Mouse (Mus musculus): ENCODE results near the gene Crim1. TPM values are rescaled to one million over a fixed set of nuclear protein-coding genes. Genes with fewer than 3 reads are reported as not detected.

Crim1 gene
- polyA plus RNA-seq, 1 experiment: 1.7 TPM

- Histone ChIP-seq H3K27ac (ENCODE audit: control insufficient read depth, insufficient read depth, low read depth, low read length, poor library complexity) (no peak overlapping the region), H3K4me1 (ENCODE audit: control insufficient read depth, insufficient read depth, low read length) (no peaks in the 10 kb centered on the region), H3K4me3 (replicated peaks; ENCODE audit: control insufficient read depth, low read depth, low read length) (no peak overlapping the region)
- TF ChIP-seq CTCF (IDR thresholded peaks at IDR 0.05; ENCODE audit: control insufficient read depth, insufficient read depth, low read length) (no peak), POLR2A (IDR thresholded peaks at IDR 0.05; ENCODE audit: borderline replicate concordance, control insufficient read depth, low read depth, low read length) (no peak)
- 70% methylated on average over 5 of the region's 5 CpGs for WGBS
These were observed 31.5 kb downstream of the Crim1 start for GRCm38 (mm10) chr17:78231567-78231966.

GRCm38 (mm10) chr17:78232703-78233102, 32.7 kb downstream of the Crim1 start:
- Histone ChIP-seq H3K4me3 (replicated peaks; ENCODE audit: control insufficient read depth, low read depth, low read length) (no peak overlapping the region), H3K27ac (ENCODE audit: control insufficient read depth, insufficient read depth, low read depth, low read length, poor library complexity) (no peak overlapping the region), H3K4me1 (ENCODE audit: control insufficient read depth, insufficient read depth, low read length) (no peaks in the 10 kb centered on the region)
- 92% methylated on average over 13 of the region's 13 CpGs for WGBS
- TF ChIP-seq CTCF (IDR thresholded peaks at IDR 0.05; ENCODE audit: control insufficient read depth, insufficient read depth, low read length) (no peak), POLR2A (IDR thresholded peaks at IDR 0.05; ENCODE audit: borderline replicate concordance, control insufficient read depth, low read depth, low read length) (no peak)

DNA sequence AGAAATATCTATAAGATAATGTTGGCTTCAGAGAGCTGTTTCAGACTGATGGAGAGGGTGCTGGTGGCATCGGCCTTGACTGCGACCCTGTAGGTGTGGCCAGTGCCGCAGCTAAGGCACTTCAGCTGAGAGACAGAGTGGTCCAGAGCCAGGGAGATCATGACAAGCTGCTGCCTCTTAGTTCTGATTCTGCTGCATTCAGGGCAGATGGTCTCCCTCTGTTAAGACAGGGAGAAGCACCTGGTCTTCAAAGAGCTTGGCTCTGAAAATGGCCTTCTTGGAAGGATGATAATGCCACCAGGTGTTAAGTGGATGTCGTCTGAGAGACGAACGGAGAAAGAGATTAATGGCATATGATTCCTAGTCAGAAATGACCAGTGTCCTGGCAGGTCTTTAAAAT, 33.8 kb downstream of the Crim1 start:
- Histone ChIP-seq H3K4me1 (ENCODE audit: control insufficient read depth, insufficient read depth, low read length) (no peaks in the 10 kb centered on the region), H3K27ac (ENCODE audit: control insufficient read depth, insufficient read depth, low read depth, low read length, poor library complexity) (no peak overlapping the region), H3K4me3 (replicated peaks; ENCODE audit: control insufficient read depth, low read depth, low read length) (no peak overlapping the region)
- WGBS: 87% methylated on average over 6 of the region's 6 CpGs
- TF ChIP-seq CTCF (IDR thresholded peaks at IDR 0.05; ENCODE audit: control insufficient read depth, insufficient read depth, low read length) (no peak), POLR2A (IDR thresholded peaks at IDR 0.05; ENCODE audit: borderline replicate concordance, control insufficient read depth, low read depth, low read length) (no peak)

GRCm38 (mm10) chr17:78236126-78236525, 36.1 kb downstream of the Crim1 start:
- no peak for TF ChIP-seq POLR2A (IDR thresholded peaks at IDR 0.05; ENCODE audit: borderline replicate concordance, control insufficient read depth, low read depth, low read length)
- no peak for TF ChIP-seq CTCF (IDR thresholded peaks at IDR 0.05; ENCODE audit: control insufficient read depth, insufficient read depth, low read length)
- Histone ChIP-seq H3K27ac (ENCODE audit: control insufficient read depth, insufficient read depth, low read depth, low read length, poor library complexity) (no peak overlapping the region), H3K4me1 (ENCODE audit: control insufficient read depth, insufficient read depth, low read length) (no peaks in the 10 kb centered on the region), H3K4me3 (replicated peaks; ENCODE audit: control insufficient read depth, low read depth, low read length) (no peak overlapping the region)
- WGBS: 78% methylated on average over 12 of the region's 12 CpGs

DNA sequence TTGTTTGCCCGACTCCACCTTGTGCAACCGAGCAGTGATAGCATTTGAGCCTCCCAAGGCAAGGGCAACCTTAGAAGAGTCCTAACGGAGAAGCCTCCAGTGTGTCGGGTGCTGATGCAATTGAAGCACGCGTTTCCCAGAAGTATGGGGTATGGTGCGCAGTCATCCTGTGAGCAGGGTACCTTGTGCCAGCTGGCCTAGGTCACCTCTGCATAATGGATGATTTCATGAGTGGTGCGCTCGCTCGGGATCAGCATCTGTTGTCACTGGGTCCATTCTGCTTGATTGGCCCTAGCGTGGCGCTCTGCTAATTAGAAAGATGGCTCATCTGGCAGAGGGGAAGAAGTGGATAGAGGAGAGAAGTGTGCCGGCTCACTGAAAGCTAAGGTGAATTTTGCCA, 37.9 kb downstream of the Crim1 start:
- WGBS: 93% methylated on average over 13 of the region's 13 CpGs
- TF ChIP-seq CTCF (IDR thresholded peaks at IDR 0.05; ENCODE audit: control insufficient read depth, insufficient read depth, low read length) (no peak), POLR2A (IDR thresholded peaks at IDR 0.05; ENCODE audit: borderline replicate concordance, control insufficient read depth, low read depth, low read length) (no peak)
- H3K4me3 ChIP-seq (replicated peaks; ENCODE audit: control insufficient read depth, low read depth, low read length): no peak overlapping the region
- H3K4me1 ChIP-seq (ENCODE audit: control insufficient read depth, insufficient read depth, low read length): no peaks in the 10 kb centered on the region
- no peak overlapping the region for H3K27ac ChIP-seq (ENCODE audit: control insufficient read depth, insufficient read depth, low read depth, low read length, poor library complexity)

- WGBS: 87% methylated on average over 4 of the region's 4 CpGs
- no peak overlapping the region for H3K4me3 ChIP-seq (replicated peaks; ENCODE audit: control insufficient read depth, low read depth, low read length)
- no peak for TF ChIP-seq POLR2A (IDR thresholded peaks at IDR 0.05; ENCODE audit: borderline replicate concordance, control insufficient read depth, low read depth, low read length)
- no peak for TF ChIP-seq CTCF (IDR thresholded peaks at IDR 0.05; ENCODE audit: control insufficient read depth, insufficient read depth, low read length)
- H3K4me1 ChIP-seq (ENCODE audit: control insufficient read depth, insufficient read depth, low read length): no peaks in the 10 kb centered on the region
- H3K27ac ChIP-seq (ENCODE audit: control insufficient read depth, insufficient read depth, low read depth, low read length, poor library complexity): no peak overlapping the region
These were observed 40.1 kb downstream of the Crim1 start for GRCm38 (mm10) chr17:78240161-78240560.

GRCm38 (mm10) chr17:78241238-78241637, 41.2 kb downstream of the Crim1 start:
- H3K4me1 ChIP-seq (ENCODE audit: control insufficient read depth, insufficient read depth, low read length): no peaks in the 10 kb centered on the region
- H3K27ac ChIP-seq (ENCODE audit: control insufficient read depth, insufficient read depth, low read depth, low read length, poor library complexity): no peak overlapping the region
- no peak overlapping the region for H3K4me3 ChIP-seq (replicated peaks; ENCODE audit: control insufficient read depth, low read depth, low read length)
- 82% methylated on average over 7 of the region's 7 CpGs for WGBS
- TF ChIP-seq CTCF (IDR thresholded peaks at IDR 0.05; ENCODE audit: control insufficient read depth, insufficient read depth, low read length): no peak
- no peak for TF ChIP-seq POLR2A (IDR thresholded peaks at IDR 0.05; ENCODE audit: borderline replicate concordance, control insufficient read depth, low read depth, low read length)

GRCm38 (mm10) chr17:78244752-78245151, 44.7 kb downstream of the Crim1 start:
- WGBS: 44% methylated on average over 6 of the region's 6 CpGs
- Histone ChIP-seq H3K27ac (ENCODE audit: control insufficient read depth, insufficient read depth, low read depth, low read length, poor library complexity) (no peak overlapping the region), H3K4me3 (replicated peaks; ENCODE audit: control insufficient read depth, low read depth, low read length) (no peak overlapping the region), H3K4me1 (ENCODE audit: control insufficient read depth, insufficient read depth, low read length) (no peaks in the 10 kb centered on the region; the same call in 1 of the 2 replicates)
- TF ChIP-seq POLR2A (IDR thresholded peaks at IDR 0.05; ENCODE audit: borderline replicate concordance, control insufficient read depth, low read depth, low read length) (no peak), CTCF (IDR thresholded peaks at IDR 0.05; ENCODE audit: control insufficient read depth, insufficient read depth, low read length) (no peak)

GRCm38 (mm10) chr17:78245444-78245843, 45.4 kb downstream of the Crim1 start:
- Histone ChIP-seq H3K4me1 (ENCODE audit: control insufficient read depth, insufficient read depth, low read length) (no peaks in the 10 kb centered on the region; the same call in 1 of the 2 replicates), H3K27ac (ENCODE audit: control insufficient read depth, insufficient read depth, low read depth, low read length, poor library complexity) (no peak overlapping the region; the same call in 1 of the 2 replicates), H3K4me3 (replicated peaks; ENCODE audit: control insufficient read depth, low read depth, low read length) (no peak overlapping the region)
- TF ChIP-seq CTCF (IDR thresholded peaks at IDR 0.05; ENCODE audit: control insufficient read depth, insufficient read depth, low read length) (no peak), POLR2A (IDR thresholded peaks at IDR 0.05; ENCODE audit: borderline replicate concordance, control insufficient read depth, low read depth, low read length) (no peak)
- 12% methylated on average over 4 of the region's 4 CpGs for WGBS
